Mouse (Mus musculus) midbrain, postnatal 0 days (tissue): Measurements from ENCODE around the gene Clta. TPM values are rescaled to one million over a fixed set of nuclear protein-coding genes. Genes with fewer than 3 reads are reported as not detected.

Experiments used
- ATAC-seq: fragments of 200-750 bp; cut with Nextera tagmentation; 2 replicates; pipeline ENCODE4 v1.8.0; 2017; ENCODE audit warnings: moderate number of reproducible peaks, mild to moderate bottlenecking, moderate TSS enrichment, moderate library complexity; ENCODE audit not compliant: low FRiP score
- DNase-seq: peaks from one replicate; pipeline ENCODE4 v3.0.0-alpha.2; 2015; ENCODE audit warnings: low spot score
- H3K27ac ChIP-seq: fragments of 300-500 bp; sonication (generic); 2 replicates; pipeline ENCODE4 v1.5.1; 2014; ENCODE audit warnings: low read depth, mild to moderate bottlenecking, low read length, mixed read lengths
- H3K27me3 ChIP-seq: fragments of 300-500 bp; sonication (generic); 2 replicates; pipeline ENCODE4 v1.6.1; 2014; ENCODE audit warnings: low read length, control low read depth, mixed read lengths; ENCODE audit not compliant: insufficient read depth
- H3K36me3 ChIP-seq: fragments of 300-500 bp; sonication (generic); 2 replicates; pipeline ENCODE4 v1.6.1; 2014; ENCODE audit warnings: low read length, control low read depth, mixed read lengths; ENCODE audit not compliant: insufficient read depth
- H3K4me1 ChIP-seq: fragments of 300-500 bp; sonication (generic); 2 replicates; pipeline ENCODE4 v1.6.1; 2014; ENCODE audit warnings: mild to moderate bottlenecking, control low read depth, antibody characterized with exemption, low read length, mixed read lengths; ENCODE audit not compliant: insufficient read depth
- H3K4me2 ChIP-seq: fragments of 300-500 bp; sonication (generic); 2 replicates; pipeline ENCODE4 v1.6.1; 2014; ENCODE audit warnings: low read depth, mild to moderate bottlenecking, low read length, mixed read lengths; ENCODE audit not compliant: poor library complexity, severe bottlenecking
- H3K4me3 ChIP-seq: fragments of 300-500 bp; sonication (generic); 2 replicates; pipeline ENCODE4 v1.5.1; 2014; ENCODE audit warnings: low read depth, mild to moderate bottlenecking, low read length, moderate library complexity
- H3K9ac ChIP-seq: fragments of 300-500 bp; sonication (generic); replicated peaks from 2 replicates; pipeline ENCODE4 v1.6.1; 2014; ENCODE audit warnings: mild to moderate bottlenecking, low read length, moderate library complexity, mixed read lengths; ENCODE audit not compliant: poor library complexity, severe bottlenecking
- H3K9me3 ChIP-seq: fragments of 300-500 bp; sonication (generic); 2 replicates; pipeline ENCODE4 v1.6.1; 2016; ENCODE audit warnings: low read length, control low read depth
- CTCF ChIP-seq: IDR thresholded peaks from 2 replicates; pipeline ENCODE4 v1.5.1; 2016; ENCODE audit warnings: antibody characterized with exemption, mild to moderate bottlenecking
- WGBS: fragments of 180-500 bp; shearing (Covaris S2); extraction: QIAGEN DNeasy Blood & Tissue Kit; methylation state at CpG from one replicate; pipeline ENCODE4 v1.1.7; 2014; 5-methylcytosine and 5-hydroxymethylcytosine counted together
- polyA plus RNA-seq: library from polyadenylated mRNA; unstranded; fragments of >200 nt; fragmentation: Nextera tagmentation; extraction: Ambion mirVana; gene quantifications from 2 replicates; pipeline ENCODE4 v1.2.1, GENCODE M21; 2015
- total RNA-seq: library from RNA; depleted of rRNA; stranded (reverse); fragments of >200 nt; gene quantifications from 2 replicates; pipeline ENCODE4 v1.2.3, GENCODE M21; 2014

Clta gene
- total and polyA plus RNA-seq, 2 experiments from 2014 or later, result 390 to 539 TPM

DNA sequence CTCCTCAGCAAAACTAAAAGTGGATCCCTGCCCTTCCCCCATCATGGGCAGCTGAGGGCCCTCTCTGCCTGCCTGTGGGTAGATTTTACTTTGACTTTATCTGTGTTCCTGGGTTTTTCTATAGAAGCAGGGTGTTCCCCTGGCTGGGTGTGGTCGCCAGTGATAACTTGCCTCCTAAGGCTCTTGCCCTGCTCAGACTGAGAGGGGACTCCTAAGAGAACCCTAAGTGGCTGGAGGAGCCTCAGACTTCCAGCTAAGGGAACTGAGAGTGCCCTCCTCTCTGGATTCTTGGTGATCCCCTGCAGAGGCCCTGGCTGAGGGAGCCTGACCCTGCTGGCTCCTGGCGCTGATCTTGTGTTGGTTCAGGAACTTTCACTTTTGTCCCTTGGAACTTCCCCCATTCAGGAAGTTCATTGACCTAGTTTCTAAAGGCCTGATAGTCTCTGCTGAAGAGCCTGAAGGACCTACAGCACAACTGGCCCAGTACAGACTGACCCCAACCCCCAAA is 39.9 kb upstream of the Clta start:
- no peak for DNase-seq
- no peak for ATAC-seq
- no peak overlapping the region for H3K27ac ChIP-seq
- no peak overlapping the region for H3K9ac ChIP-seq
- 64% methylated on average over 2 of the region's 2 CpGs for WGBS
- H3K4me1 ChIP-seq, result no peaks in the 10 kb centered on the region
- H3K4me3 ChIP-seq, result no peak overlapping the region
- H3K36me3 ChIP-seq, result no peaks in the 10 kb centered on the region
- no peak for TF ChIP-seq CTCF
- no peak overlapping the region for H3K4me2 ChIP-seq
- no peaks in the 10 kb centered on the region for H3K27me3 ChIP-seq
- H3K9me3 ChIP-seq, result no peaks in the 10 kb centered on the region

DNA sequence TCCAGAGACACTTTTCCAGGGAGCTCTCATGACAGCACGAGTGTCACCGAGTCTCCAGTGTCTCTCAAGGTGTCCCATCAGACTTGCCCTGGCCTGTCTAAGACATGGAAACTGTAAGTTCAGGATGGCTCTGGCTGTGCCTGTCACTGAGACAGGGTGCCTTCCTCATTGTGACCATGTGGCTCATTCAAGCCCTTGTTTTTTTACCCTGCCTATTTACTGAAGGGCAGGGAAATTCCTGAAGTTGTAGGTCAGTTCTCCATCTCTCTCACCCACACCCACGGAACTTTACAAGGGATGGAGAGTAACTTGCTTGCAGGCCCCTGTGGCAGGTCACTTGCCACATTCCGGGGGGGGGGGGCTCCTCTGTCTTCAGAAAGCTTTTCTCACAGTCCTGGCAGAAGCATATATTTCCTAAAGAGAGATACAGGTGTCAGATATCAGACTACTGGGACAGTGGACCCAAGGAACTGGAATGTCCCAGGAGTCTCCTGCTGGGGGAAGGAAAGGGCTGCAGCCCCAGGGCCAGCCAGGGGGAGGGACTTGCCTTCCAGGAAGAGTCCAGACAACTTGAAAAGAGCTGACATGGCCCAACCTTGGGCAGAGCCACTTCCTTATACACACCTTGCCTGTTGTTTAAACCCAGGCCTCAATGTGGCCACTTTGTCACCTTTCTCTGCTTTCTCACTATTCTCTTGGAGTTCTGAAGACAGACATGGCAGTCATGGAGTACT is 39.1 kb upstream of the Clta start:
- 53% methylated on average over 4 of the region's 4 CpGs for WGBS
- ATAC-seq, result no peak

DNA sequence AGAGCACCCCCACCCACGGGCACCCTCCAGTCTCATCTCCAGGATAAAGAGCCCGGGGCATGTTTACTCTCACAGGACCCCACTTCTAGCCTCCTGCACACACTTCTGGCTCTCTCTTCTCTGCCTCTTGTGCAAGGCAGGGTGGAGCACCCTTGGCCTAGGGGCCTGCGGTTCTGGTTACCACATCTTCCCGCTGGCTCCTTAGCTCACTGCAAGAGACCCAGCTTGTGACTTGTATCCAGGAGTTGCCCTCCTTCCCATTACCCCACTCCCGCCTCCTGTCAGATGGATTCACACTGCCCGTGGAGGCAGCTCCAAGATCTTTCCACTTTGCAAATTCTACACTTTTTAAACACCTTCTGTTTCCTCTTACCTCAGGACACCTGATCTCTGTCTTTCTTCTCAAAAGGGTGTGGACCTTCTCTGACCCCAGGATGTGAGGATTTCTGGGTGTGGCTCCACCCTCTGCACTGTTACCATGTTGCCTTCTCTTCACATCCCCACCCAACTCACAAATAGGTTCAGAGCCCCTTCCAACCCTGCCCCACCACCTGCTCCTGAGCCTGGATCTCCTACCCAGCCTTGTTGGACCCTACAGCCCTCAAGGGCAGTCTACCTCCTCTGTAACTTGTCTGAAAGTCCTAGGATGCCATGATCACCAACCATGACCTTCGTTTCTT is 38.3 kb upstream of the Clta start:
- Histone ChIP-seq H3K27ac (no peak overlapping the region), H3K4me3 (no peak overlapping the region), H3K4me2 (no peak overlapping the region), H3K27me3 (no peaks in the 10 kb centered on the region), H3K9ac (no peak overlapping the region), H3K36me3 (no peaks in the 10 kb centered on the region), H3K4me1 (no peaks in the 10 kb centered on the region), H3K9me3 (no peaks in the 10 kb centered on the region)
- no peak for ATAC-seq
- TF ChIP-seq CTCF, result no peak
- DNase-seq, result no peak
- whole genome bisulfite sequencing, result 79% methylated on average over 7 of the region's 7 CpGs

More for the DNA sequence above, 39.1 kb upstream of the Clta start:
- DNase-seq, result no peak
- no peaks in the 10 kb centered on the region for H3K27me3 ChIP-seq
- H3K27ac ChIP-seq, result no peak overlapping the region
- H3K36me3 ChIP-seq, result no peaks in the 10 kb centered on the region
- no peak for TF ChIP-seq CTCF
- no peaks in the 10 kb centered on the region for H3K4me1 ChIP-seq
- no peak overlapping the region for H3K9ac ChIP-seq
- no peaks in the 10 kb centered on the region for H3K9me3 ChIP-seq
- H3K4me3 ChIP-seq, result no peak overlapping the region
- H3K4me2 ChIP-seq, result no peak overlapping the region

GRCm38 (mm10) chr4:43968650-43969049 is 35.6 kb upstream of the Clta start:
- Histone ChIP-seq H3K4me2 (no peak overlapping the region), H3K27me3 (no peaks in the 10 kb centered on the region), H3K27ac (no peak overlapping the region), H3K4me1 (no peaks in the 10 kb centered on the region), H3K9ac (no peak overlapping the region), H3K9me3 (no peaks in the 10 kb centered on the region), H3K4me3 (no peak overlapping the region), H3K36me3 (no peaks in the 10 kb centered on the region)
- ATAC-seq (no peak), DNase-seq (no peak)
- 44% methylated on average over 13 of the region's 13 CpGs for WGBS
- no peak for TF ChIP-seq CTCF

- ATAC-seq, result no peak
- no peak overlapping the region for H3K4me3 ChIP-seq
- H3K27me3 ChIP-seq, result no peaks in the 10 kb centered on the region
- no peak overlapping the region for H3K27ac ChIP-seq
- WGBS, result 23% methylated on average over 3 of the region's 4 CpGs
- DNase-seq, result peak; percentile 25
- no peak for TF ChIP-seq CTCF
- no peak overlapping the region for H3K9ac ChIP-seq
- H3K36me3 ChIP-seq, result no peaks in the 10 kb centered on the region
- H3K4me2 ChIP-seq, result no peak overlapping the region
- no peaks in the 10 kb centered on the region for H3K9me3 ChIP-seq
- H3K4me1 ChIP-seq, result no peaks in the 10 kb centered on the region
These were observed 34.9 kb upstream of the Clta start for GRCm38 (mm10) chr4:43969373-43969772.
